Mouse (Mus musculus) G1E (cell line): ENCODE results near the gene Ccdc92.

Experiments used
- CTCF ChIP-seq: IDR thresholded peaks from 2 replicates; pipeline ENCODE4 v1.5.1; 2012; ENCODE audit warnings: low read depth, low read length, inconsistent platforms, mixed read lengths
- GATA1 ChIP-seq: IDR thresholded peaks from 2 replicates; pipeline ENCODE4 v1.6.1; 2012; ENCODE audit warnings: borderline replicate concordance, low read length, inconsistent platforms, mixed read lengths
- POLR2AphosphoS5 ChIP-seq: IDR thresholded peaks from 2 replicates; pipeline ENCODE4 v1.6.1; 2012; ENCODE audit warnings: low read depth, low read length, inconsistent platforms; ENCODE audit not compliant: insufficient replicate concordance
- TAL1 ChIP-seq: conservative IDR thresholded peaks from 2 replicates; pipeline ENCODE4 v1.6.1; 2012; ENCODE audit warnings: low read depth, low read length, inconsistent platforms, mixed read lengths

DNA sequence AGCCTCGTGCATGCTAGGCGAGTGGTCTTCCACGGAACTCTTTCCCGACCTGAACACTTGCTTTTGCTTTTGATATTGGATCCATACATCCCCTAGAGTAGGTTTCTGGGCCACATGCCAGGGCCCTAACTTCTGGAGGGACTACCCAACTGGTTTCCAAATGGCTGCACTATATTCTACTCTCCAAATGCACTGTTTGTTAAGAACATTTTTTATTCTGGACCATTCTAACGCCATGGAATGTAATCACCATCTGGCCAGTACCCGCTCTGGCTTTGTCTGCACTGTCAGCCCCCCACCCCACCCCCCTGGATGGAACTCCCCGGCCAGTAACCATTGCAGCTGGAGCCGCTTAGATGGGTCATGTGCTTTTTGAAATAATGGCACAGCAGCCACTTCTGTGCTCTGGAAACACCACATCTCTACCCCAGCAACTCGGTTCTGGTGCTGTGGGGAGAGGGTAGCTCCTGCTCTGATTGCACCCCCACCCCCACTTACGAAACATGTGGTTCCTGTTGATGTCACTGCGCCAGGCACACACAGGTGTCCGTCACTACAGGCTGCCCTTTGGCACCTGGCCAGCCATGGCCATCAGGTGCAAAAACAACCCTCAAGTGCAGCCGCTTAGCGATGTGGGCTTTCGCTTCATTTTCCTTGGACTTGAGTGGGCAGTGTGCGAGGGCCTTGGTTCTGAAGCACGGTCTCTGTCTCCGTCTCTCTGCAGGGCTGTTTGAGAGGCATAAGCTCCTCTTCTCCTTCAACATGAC, 39.9 kb downstream of the Ccdc92 start:
- TF ChIP-seq TAL1, result no peak
- no peak for TF ChIP-seq CTCF
- TF ChIP-seq POLR2AphosphoS5, result no peak
- TF ChIP-seq GATA1, result no peak
